Mouse (Mus musculus) embryonic stem cell, embryonic (primary cell): ENCODE results near the gene Atp6v0a2.

Experiments
- CTCF ChIA-PET, 4 experiments: fragments of 300-600 bp in 2 of 4; fragments of 350-600 bp in 2 of 4; sonication (Branson Sonifier 250); formaldehyde crosslinking; loops; one replicate each; lab custom pipeline; 2022; ENCODE audit warnings: inconsistent platforms in 2 of 4; lab: Charles Lee
- POLR2A ChIA-PET, 4 experiments: fragments of 300-600 bp in 2 of 4; fragments of 350-600 bp in 2 of 4; sonication (Branson Sonifier 250); formaldehyde crosslinking; loops; one replicate each; lab custom pipeline; 2022; ENCODE audit warnings: antibody characterized with exemption in 4 of 4, inconsistent platforms in 1 of 4; lab: Charles Lee

Atp6v0a2 gene

DNA sequence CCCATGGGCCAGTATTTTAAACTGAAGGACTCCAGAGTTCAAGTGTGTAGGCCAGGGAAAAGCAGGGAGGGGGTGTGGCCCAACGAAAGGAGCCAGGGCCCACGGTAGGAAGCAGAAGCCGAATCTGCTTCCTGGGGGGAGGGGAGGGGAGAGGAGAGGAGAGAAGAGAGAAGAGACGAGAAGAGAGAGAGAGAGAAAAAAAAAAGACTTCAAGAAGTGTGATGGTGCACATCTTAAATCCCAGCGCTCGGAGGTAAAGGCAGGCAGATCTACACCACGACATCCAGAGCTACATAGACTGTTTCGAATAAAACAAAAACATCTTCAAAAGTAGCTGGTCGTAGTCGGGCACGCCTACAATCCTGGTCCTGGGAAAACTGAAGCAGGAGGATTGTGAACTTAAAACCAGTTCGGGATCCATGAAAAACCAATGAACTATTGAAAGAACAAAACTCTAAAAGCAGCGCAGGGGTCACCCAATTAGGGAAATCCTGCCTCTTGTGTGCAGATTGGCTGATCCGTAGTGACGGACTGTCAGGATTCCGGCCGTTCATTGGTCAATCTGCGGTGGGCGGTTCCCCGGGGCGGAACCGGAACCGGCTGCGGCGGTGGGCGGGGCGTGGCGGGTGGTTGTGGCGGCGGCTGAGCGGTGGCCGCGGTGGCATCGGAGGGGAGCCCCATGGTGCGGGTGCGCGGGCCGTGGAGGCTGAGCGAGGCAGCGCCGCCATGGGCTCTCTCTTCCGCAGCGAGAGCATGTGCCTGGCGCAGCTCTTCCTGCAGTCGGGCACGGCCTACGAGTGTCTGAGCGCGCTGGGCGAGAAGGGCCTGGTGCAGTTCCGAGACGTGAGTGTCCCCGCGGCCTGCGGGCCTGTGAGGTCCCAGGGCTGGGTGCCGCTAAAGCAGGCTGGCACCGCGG is at the start of gene Atp6v0a2:
TSS of gene Atp6v0a2 (plus strand) at position 129 of the 916 bp plus-strand sequence.
- POLR2A ChIA-PET, result interaction anchor here (0.6 to 3.0 kb wide), 8 partner anchors 8 to 755 kb away, joined by 3 to 15 read pairs (median 5); no protein-coding TSS in a partner anchor
- CTCF ChIA-PET, result interaction anchor here in 1 of 4 experiments (0.5 to 1.2 kb wide), 2 partner anchors 10 to 271 kb away, joined by 4 to 7 read pairs; no protein-coding TSS in a partner anchor

DNA sequence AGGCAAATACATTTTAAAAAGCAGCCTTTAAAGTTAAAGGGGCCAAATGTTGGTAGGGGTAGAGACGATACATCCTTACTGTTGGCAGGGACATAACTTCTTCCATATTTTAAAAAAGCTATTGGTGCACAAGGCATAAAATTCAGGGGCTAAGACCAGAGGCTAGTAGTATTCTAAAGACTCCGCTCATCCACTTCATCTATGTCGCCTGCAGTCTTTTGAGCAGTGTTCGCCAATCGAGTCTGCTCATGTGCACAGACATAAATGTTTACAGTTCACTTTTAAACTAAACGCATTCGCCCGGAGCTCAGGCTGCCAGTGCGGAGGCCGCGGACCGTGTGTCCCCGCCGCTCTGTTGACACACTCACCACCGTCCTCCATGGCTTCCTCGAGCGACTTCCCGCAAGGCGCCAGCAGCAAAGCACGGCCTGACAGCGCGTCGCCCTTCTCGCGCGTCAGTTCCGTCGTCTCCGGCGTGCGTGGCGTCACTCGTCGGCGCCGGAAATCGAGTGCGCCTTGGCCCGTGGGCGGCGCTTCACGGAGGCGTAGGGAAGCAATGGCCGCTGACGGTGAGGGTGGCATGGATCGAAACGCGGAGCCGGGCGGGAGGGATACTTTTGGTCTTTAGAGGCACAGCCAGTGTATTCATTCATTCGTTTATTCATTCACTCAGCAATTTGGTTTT is 49.6 kb upstream of the Atp6v0a2 start, which contains the start of the genes Eif2b1 and Gtf2h3:
TSS of gene Eif2b1 (minus strand) at position 499 of the 685 bp plus-strand sequence.
TSS of gene Gtf2h3 (plus strand) at position 508 of the 685 bp plus-strand sequence.
- ChIA-PET CTCF (no interaction called here), POLR2A (interaction anchor here in 2 of 4 experiments (0.5 to 2.2 kb wide), 13 partner anchors 8 to 184 kb away, joined by 3 to 9 read pairs (median 5); partner anchors contain the start of gene Rilpl1 (in 1 of the 2))

DNA sequence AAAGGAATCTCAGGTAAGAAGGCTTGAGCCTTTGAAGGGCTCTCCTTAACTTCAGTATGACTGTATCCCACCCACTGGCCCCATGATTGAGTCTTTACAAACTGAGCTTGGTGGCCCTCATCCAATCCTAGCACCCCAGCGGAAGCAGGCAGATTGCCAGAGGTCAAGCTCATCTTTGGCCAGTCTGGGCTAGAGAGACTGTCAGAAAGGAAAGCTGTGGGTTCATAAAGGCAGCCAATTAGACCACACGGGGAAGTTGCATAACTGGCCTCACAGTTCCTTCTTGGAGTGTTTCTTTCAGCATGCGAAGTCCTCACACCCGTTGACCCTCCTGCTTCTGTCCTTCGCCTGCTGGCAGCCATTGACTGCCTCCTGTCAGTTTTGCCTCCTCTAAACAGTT is 45.9 kb upstream of the Atp6v0a2 start:
- POLR2A ChIA-PET, result interaction anchor here in 2 of 4 experiments (0.6 to 2.0 kb wide), 3 partner anchors 11 to 178 kb away, joined by 3 to 8 read pairs (median 3); no protein-coding TSS in a partner anchor
- CTCF ChIA-PET, result no interaction called here

DNA sequence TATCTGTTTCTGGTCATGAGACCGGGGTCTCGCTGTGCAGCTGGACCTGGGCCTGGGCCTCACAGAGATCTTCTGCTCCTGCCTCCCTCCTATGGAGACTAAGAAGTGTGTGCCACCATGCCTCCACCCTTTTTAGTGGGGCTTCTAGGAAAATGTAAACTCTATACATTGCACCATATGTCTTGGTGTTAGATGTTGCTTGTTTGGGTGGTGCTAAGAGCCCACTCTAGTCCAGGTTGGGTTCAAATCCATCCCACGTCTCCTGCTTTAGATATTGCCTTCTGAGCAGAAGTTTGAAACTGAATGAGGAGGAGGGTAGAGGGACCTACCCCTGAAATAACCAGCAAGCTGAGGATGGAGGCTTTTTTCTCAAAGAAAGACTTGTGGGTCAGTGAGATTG is 35.6 kb upstream of the Atp6v0a2 start:
- CTCF ChIA-PET, result interaction anchor here in 1 of 4 experiments (0.6 kb wide), 1 partner anchor 67 kb away, joined by 5 read pairs; no protein-coding TSS in a partner anchor
- POLR2A ChIA-PET, result interaction anchor here in 3 of 4 experiments (0.6 to 1.5 kb wide), 4 partner anchors 8 to 41 kb away, joined by 3 to 5 read pairs (median 4); partner anchors contain the start of genes Eif2b1 (in 1 of the 3) and Gtf2h3 (in 1 of the 3)

DNA sequence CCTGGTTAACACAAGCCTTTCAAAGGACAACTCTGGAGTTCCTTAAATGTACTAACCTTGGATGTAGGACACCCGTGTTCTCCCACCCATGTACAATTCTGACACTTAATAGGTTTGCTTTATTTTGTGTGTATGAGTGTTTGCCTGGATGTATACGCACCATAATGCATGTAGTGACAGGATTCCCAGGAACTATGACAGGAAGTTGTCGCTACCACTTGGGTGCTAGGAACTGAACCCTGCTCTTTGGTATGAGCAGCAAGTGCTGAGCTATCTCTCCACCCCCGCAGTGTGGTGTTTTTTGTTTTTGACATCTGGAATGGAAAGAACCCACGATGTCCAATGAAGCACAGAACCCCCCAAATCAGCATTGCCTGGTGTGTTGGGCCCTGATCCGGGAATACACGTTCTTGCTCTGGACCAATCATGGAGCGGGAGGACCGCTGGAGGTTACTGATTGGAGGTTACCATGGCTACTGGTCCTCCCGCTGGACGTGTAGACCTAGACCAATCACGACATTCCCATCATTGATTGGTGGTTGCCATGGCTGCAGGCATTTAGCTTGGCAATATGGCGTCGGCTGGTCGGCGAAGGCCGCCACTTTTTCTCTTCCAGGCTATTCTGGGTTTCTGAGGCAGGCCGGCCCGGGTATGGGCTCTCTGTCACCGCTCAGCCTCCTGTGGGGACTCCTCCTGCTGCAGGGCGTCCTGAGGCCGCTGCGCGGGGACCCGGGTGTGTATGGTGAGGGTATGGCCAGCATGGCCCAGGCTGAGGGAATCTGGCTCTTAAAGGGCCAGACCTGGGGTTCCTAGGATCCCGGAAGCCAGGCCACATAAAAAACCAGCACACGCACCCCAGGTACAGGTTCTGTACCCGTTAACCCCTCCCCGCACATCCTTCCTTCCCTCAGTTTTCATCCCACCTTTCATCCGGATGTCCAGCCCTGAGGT is 29.9 kb upstream of the Atp6v0a2 start:
- POLR2A ChIA-PET, result interaction anchor here in 3 of 4 experiments (0.6 to 1.5 kb wide), 14 partner anchors 9 to 849 kb away, joined by 3 to 10 read pairs (median 4); partner anchors contain the start of genes Ddx55 (in 1 of the 3), Eif2b1 (in 1 of the 3), Gtf2h3 (in 1 of the 3) and Kmt5a (in 1 of the 3)
- CTCF ChIA-PET, result interaction anchor here (0.6 to 1.7 kb wide), 18 partner anchors 12 to 909 kb away, joined by 3 to 10 read pairs (median 4); no protein-coding TSS in a partner anchor

DNA sequence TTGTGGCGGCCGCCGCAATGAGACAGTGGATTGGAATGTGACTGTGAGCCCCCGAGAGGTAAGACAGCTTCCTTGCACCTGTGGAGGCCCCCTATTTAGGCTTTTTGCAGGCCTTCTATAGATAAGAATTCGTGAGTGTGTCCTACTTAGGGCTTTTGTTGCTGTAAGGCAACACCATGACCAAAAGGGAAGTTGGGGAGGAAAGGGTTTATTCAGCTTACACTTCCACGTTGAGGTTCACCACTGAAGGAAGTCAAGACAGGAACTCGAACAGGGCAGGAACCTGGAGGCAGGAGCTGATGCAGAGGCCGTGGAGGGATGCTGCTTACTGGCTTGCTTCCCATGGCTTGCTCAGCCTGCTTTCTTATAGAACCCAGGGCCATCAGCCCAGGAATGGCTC is 28.6 kb upstream of the Atp6v0a2 start:
- CTCF ChIA-PET, result interaction anchor here (0.5 to 1.7 kb wide), 4 partner anchors 11 to 263 kb away, joined by 3 to 10 read pairs (median 5); partner anchors contain the start of genes Ccdc92 (in 1 of the 4) and Zfp664 (in 1 of the 4)
- POLR2A ChIA-PET, result interaction anchor here in 2 of 4 experiments (0.7 to 1.5 kb wide), 4 partner anchors 7 to 275 kb away, joined by 3 to 8 read pairs (median 4); no protein-coding TSS in a partner anchor

DNA sequence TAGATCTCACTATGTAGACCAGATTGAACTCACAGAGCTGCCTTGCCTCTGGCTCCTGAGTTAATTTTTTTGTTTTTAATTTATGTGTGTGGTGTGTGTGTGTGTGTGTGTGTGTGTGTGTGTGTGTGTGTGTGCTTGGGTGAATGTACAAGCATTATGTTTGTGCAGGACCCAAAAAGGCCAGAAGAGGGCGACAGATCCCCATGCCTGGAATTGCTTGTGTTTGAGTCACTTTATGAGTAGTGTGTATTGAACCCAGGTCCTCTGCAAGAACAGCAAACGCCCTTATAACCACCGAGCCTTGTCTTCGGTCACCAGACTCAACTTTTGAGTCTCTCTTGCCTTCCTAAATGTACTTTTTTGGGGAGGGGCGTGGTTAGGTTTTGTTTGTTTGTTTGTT is 26.0 kb upstream of the Atp6v0a2 start:
- ChIA-PET CTCF (interaction anchor here (0.5 to 1.6 kb wide), 9 partner anchors 8 to 1081 kb away, joined by 3 to 9 read pairs (median 3); no protein-coding TSS in a partner anchor), POLR2A (interaction anchor here in 2 of 4 experiments (0.6 to 1.2 kb wide), 2 partner anchors 133 to 1303 kb away, joined by 3 to 6 read pairs; no protein-coding TSS in a partner anchor)

DNA sequence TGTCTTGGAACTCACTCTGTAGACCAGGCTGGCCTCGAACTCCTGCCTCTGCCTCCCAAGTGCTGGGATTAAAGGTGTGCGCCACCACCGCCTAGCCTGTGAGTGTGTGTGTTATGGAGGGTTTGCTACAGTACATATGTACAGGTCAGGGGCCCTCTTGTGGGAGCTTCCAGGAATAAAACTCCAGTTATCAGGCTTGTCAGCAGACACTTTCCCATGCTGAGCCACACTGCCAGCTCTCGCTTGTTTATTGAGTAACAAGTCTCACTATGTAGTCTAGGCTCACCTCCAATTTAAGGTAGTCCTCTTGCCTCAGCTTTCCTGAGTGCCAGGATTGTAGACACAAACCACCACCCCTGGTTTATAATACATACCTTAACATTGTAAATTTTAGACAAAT is 24.1 kb upstream of the Atp6v0a2 start:
- ChIA-PET POLR2A (interaction anchor here in 2 of 4 experiments (1.1 kb wide), 2 partner anchors 138 to 277 kb away, joined by 3 read pairs; partner anchors contain the start of genes 2810006K23Rik (in 1 of the 2) and Mphosph9 (in 1 of the 2)), CTCF (interaction anchor here in 2 of 4 experiments (0.9 to 2.1 kb wide), 5 partner anchors 31 to 668 kb away, joined by 3 to 5 read pairs (median 3); no protein-coding TSS in a partner anchor)

DNA sequence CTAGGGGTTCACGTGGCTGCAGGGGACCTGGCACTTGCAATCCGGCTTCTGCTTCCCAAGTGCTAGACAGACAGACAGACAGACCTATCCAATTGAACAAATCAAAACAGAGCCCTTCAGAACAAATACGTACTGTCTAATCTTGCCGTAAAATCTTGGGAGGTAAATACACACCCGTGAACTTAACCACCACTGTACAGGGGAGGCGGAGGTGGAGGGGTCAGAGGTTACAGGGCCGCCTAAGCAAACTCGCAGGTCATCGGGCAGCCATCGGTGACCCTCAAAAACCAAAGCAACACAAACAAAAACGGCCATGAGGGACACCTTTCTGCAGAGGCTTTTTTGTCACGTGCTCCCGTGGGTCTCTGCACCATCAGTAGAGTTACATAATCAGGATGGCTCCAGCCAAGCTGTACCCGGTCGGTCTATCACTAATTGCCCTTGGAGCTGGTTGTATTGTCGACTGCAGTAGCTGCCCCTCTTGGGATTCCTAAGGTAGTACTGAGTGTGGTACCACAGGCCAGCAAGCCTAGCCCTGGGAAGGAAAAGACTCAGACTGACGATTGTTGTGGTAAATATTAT is 23.2 kb upstream of the Atp6v0a2 start:
- CTCF ChIA-PET, result interaction anchor here in 2 of 4 experiments (0.6 to 2.1 kb wide), 7 partner anchors 19 to 455 kb away, joined by 3 to 5 read pairs (median 3); no protein-coding TSS in a partner anchor

DNA sequence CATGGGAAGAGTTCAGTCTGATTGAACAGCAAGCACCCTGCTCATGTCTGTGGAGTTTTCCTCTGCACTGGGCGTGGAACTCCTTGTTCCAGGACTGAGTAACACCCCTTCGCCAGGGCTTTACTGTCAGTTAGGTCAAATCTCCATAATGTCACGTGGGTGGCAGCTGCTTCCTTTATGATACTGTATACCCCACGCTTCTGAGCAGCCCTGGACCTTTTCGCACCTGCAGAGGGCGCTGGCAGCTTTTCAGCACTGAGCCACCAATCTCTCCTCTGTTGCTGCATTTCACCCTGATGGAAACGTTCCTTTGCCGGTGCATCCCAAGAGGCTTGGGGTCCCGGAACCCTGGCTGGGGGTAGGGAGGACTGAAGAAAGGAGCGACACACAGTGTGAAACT is 17.4 kb upstream of the Atp6v0a2 start:
- ChIA-PET CTCF (interaction anchor here (0.5 to 2.0 kb wide), 32 partner anchors 8 to 1010 kb away, joined by 3 to 16 read pairs (median 4); partner anchors contain the start of gene Kmt5a (in 1 of the 4)), POLR2A (interaction anchor here in 3 of 4 experiments (0.6 to 1.9 kb wide), 21 partner anchors 12 to 793 kb away, joined by 3 to 6 read pairs (median 3); partner anchors contain the start of genes Atp6v0a2 (in 1 of the 3), Ccdc92 (in 1 of the 3), Eif2b1 (in 1 of the 3) and Gtf2h3 (in 1 of the 3))

More for the DNA sequence above, 23.2 kb upstream of the Atp6v0a2 start:
- POLR2A ChIA-PET, result interaction anchor here in 2 of 4 experiments (1.1 kb wide), 2 partner anchors 9 to 13 kb away, joined by 3 read pairs; no protein-coding TSS in a partner anchor

DNA sequence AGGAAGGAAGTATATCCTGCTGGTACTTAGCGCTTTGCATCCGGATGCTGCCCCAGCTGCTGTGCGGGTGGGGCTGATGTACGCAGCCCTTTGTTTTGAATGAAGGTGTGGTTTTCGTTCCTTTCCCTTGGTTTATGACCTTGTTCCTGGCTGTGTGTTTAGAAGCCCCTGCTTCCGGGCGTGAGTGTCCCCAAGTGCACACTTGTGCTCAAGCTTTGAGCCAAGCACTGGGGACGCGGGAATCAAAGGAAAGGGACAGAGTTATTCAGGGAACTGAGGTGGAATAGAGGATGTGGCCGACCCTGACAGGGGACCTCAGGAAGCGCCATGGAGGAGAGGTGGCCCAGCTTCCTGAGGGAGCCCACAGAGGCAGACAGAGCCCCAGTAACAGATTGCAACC is 13.7 kb upstream of the Atp6v0a2 start:
- CTCF ChIA-PET, result interaction anchor here in 3 of 4 experiments (0.6 to 1.4 kb wide), 3 partner anchors 124 to 130 kb away, joined by 3 to 4 read pairs (median 3); no protein-coding TSS in a partner anchor
- POLR2A ChIA-PET, result interaction anchor here in 2 of 4 experiments (0.6 to 1.1 kb wide), 3 partner anchors 9 to 29 kb away, joined by 3 to 6 read pairs (median 3); no protein-coding TSS in a partner anchor

DNA sequence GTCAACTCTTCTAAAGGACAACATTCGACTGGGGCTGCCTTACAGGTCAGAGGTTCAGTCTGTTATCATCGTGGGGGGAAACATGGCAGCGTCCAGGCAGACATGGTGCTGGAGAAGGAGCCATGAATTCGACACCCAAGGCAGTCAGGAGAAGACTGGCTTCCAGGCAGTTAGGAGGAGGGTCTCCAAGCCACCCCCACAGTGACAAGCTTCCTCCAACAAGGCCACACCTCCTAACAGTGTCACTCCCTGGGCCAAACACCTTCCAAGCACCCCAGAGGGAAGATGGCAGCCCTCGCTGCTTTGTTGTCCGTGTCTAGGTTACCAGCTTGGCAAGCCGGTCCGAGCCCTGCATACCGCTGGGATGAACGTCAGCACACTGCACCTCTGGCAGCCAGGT is 9.7 kb upstream of the Atp6v0a2 start:
- ChIA-PET POLR2A (interaction anchor here (0.5 to 2.4 kb wide), 14 partner anchors 9 to 837 kb away, joined by 3 to 15 read pairs (median 4); partner anchors contain the start of gene Atp6v0a2 (in 3 of the 4)), CTCF (interaction anchor here in 3 of 4 experiments (0.6 to 1.7 kb wide), 7 partner anchors 8 to 653 kb away, joined by 3 to 6 read pairs (median 4); no protein-coding TSS in a partner anchor)

DNA sequence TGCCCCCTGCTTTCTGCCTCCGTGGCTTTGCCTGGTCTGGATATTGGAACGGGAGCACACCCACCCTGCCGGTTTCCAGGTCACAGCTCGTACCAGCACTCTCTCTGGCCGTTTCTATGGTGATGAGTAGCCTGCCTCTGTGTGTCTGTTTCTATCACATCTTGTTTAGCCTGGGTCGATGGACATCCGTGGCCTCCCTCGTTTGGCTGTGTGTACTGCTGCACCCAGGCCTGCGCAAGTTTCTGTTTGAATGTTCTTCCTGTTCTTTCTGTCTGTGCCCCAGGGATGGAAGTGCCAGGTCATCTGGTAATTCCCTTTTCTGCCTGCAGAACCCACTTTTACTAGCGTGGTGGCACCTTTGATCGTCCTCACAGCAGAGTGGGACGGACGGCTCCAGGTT is 7.0 kb upstream of the Atp6v0a2 start:
- ChIA-PET CTCF (no interaction called here), POLR2A (no interaction called here)

DNA sequence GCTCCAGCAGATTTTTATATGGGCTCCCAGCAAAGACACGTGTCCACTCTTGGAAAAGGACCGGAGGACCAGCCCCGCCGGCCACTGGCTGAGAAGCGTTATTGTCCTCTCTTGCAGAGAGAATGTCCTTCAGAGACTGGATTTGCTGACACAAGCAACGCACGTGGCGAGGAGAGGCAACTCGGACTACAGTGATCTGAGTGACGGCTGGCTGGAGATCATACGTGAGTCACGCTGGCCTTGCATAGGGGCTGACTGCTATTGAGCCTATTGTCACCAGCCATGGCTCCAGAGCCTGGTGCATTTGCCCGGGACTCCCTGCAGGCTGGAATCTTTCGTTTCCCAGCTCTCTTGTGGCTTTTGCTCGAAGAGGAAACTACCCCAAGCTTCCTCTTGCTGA is 5.5 kb upstream of the Atp6v0a2 start:
- POLR2A ChIA-PET, result interaction anchor here in 1 of 4 experiments (0.5 kb wide), 1 partner anchor 197 kb away, joined by 3 read pairs; the partner anchor contains the start of gene Sbno1
- CTCF ChIA-PET, result interaction anchor here in 2 of 4 experiments (1.2 to 1.9 kb wide), 3 partner anchors 11 to 12 kb away, joined by 4 to 7 read pairs (median 4); no protein-coding TSS in a partner anchor

DNA sequence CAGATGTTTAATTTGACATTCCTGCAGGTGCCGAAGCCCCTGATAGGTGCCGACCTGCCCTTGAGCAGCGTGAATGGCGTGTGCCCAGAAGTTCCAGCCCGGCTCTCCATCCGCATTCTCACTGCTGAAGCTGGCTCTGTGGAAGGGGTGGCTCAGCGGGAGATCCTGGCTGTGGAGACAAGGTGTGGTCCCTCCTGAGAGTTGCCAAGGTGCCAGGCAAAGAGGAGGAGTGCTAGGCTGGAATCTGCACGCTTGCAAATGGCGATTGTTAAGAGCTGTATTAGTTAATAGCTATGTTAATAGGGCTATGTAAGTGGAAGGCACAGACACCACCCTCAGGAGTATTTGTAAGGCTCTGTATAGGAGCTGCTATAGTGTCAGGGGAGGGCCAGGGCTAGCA is 4.1 kb upstream of the Atp6v0a2 start:
- ChIA-PET POLR2A (interaction anchor here in 2 of 4 experiments (0.5 to 1.7 kb wide), 7 partner anchors 11 to 413 kb away, joined by 3 to 7 read pairs (median 4); no protein-coding TSS in a partner anchor), CTCF (interaction anchor here in 3 of 4 experiments (0.6 to 2.0 kb wide), 8 partner anchors 11 to 376 kb away, joined by 3 to 7 read pairs (median 4); no protein-coding TSS in a partner anchor)
